Mouse (Mus musculus): ENCODE measurements at regions not wholly inside any gene's neighbourhood (a gene's known extent, or its start where the extent isn't known, plus 50 kb on each side); places are given as distances from the start of the nearest gene placed in this dataset.

GRCm38 (mm10) chr6:22423070-22423980 is 67.3 kb upstream of the Fam3c start:
- Histone ChIP-seq H3K27ac (no peak overlapping the region), H3K4me2 (ENCODE audit: low read depth, low read length) (no peak overlapping the region), H3K9me3 (ENCODE audit: low read length) (no peaks in the 10 kb centered on the region), H3K9ac (replicated peaks; ENCODE audit: low read length) (no peak overlapping the region), H3K4me1 (ENCODE audit: insufficient read depth, low read length) (no peaks in the 10 kb centered on the region), H3K4me3 (ENCODE audit: low read length) (no peak overlapping the region), H3K36me3 (ENCODE audit: insufficient read depth, low read length) (no peaks in the 10 kb centered on the region), H3K27me3 (ENCODE audit: insufficient read depth, low read length) (no peaks in the 10 kb centered on the region)
- no peak for ATAC-seq
- no peak for DNase-seq (ENCODE audit: low spot score)
- TF ChIP-seq CTCF (IDR thresholded peaks at IDR 0.05; ENCODE audit: low read depth): no peak
- 86% methylated on average over 9 of the region's 9 CpGs for WGBS

- H3K27me3 ChIP-seq (ENCODE audit: insufficient read depth, low read length): no peaks in the 10 kb centered on the region
- no peak overlapping the region for H3K4me2 ChIP-seq (ENCODE audit: low read depth, low read length)
- WGBS: 86% methylated on average over 2 of the region's 2 CpGs
- no peak overlapping the region for H3K9ac ChIP-seq (replicated peaks; ENCODE audit: low read length)
- H3K9me3 ChIP-seq (ENCODE audit: low read length): no peaks in the 10 kb centered on the region
- no peak for TF ChIP-seq CTCF (IDR thresholded peaks at IDR 0.05; ENCODE audit: low read depth)
- DNase-seq (ENCODE audit: low spot score) (no peak), ATAC-seq (no peak)
- H3K4me3 ChIP-seq (ENCODE audit: low read length): no peak overlapping the region
- H3K4me1 ChIP-seq (ENCODE audit: insufficient read depth, low read length): no peaks in the 10 kb centered on the region
- no peak overlapping the region for H3K27ac ChIP-seq
- no peaks in the 10 kb centered on the region for H3K36me3 ChIP-seq (ENCODE audit: insufficient read depth, low read length)
Measured at GRCm38 (mm10) chr6:22421551-22421950, 65.5 kb upstream of the Fam3c start.

- H3K27me3 ChIP-seq (ENCODE audit: insufficient read depth, low read length): no peaks in the 10 kb centered on the region
- no peak for ATAC-seq
- no peak for TF ChIP-seq CTCF (IDR thresholded peaks at IDR 0.05; ENCODE audit: low read depth)
- no peak overlapping the region for H3K4me3 ChIP-seq (ENCODE audit: low read length)
- H3K36me3 ChIP-seq (ENCODE audit: insufficient read depth, low read length): no peaks in the 10 kb centered on the region
- no peak overlapping the region for H3K9ac ChIP-seq (replicated peaks; ENCODE audit: low read length)
- H3K4me2 ChIP-seq (ENCODE audit: low read depth, low read length): no peak overlapping the region
- WGBS: 78% methylated on average over 4 of the region's 4 CpGs
- DNase-seq (ENCODE audit: low spot score): no peak
- no peaks in the 10 kb centered on the region for H3K9me3 ChIP-seq (ENCODE audit: low read length)
- no peak overlapping the region for H3K27ac ChIP-seq
- H3K4me1 ChIP-seq (ENCODE audit: insufficient read depth, low read length): no peaks in the 10 kb centered on the region
Measured at GRCm38 (mm10) chr6:22418279-22418678, 62.2 kb upstream of the Fam3c start.

- Histone ChIP-seq H3K36me3 (ENCODE audit: insufficient read depth, low read length) (no peaks in the 10 kb centered on the region), H3K4me1 (ENCODE audit: insufficient read depth, low read length) (no peaks in the 10 kb centered on the region), H3K9me3 (ENCODE audit: low read length) (no peaks in the 10 kb centered on the region), H3K9ac (replicated peaks; ENCODE audit: low read length) (no peak overlapping the region), H3K27me3 (ENCODE audit: insufficient read depth, low read length) (no peaks in the 10 kb centered on the region), H3K27ac (no peak overlapping the region), H3K4me2 (ENCODE audit: low read depth, low read length) (no peak overlapping the region), H3K4me3 (ENCODE audit: low read length) (no peak overlapping the region)
- TF ChIP-seq CTCF (IDR thresholded peaks at IDR 0.05; ENCODE audit: low read depth): no peak
- 39% methylated on average over 2 of the region's 2 CpGs for WGBS
- DNase-seq (ENCODE audit: low spot score) (no peak), ATAC-seq (no peak)
Measured at GRCm38 (mm10) chr6:22417189-22417588, 61.1 kb upstream of the Fam3c start.

GRCm38 (mm10) chr6:22411796-22412195 is 55.8 kb upstream of the Fam3c start:
- Histone ChIP-seq H3K4me2 (ENCODE audit: low read depth, low read length) (no peak overlapping the region), H3K9me3 (ENCODE audit: low read length) (no peaks in the 10 kb centered on the region), H3K9ac (replicated peaks; ENCODE audit: low read length) (no peak overlapping the region), H3K4me3 (ENCODE audit: low read length) (no peak overlapping the region), H3K36me3 (ENCODE audit: insufficient read depth, low read length) (no peaks in the 10 kb centered on the region), H3K27ac (no peak overlapping the region), H3K27me3 (ENCODE audit: insufficient read depth, low read length) (no peaks in the 10 kb centered on the region), H3K4me1 (ENCODE audit: insufficient read depth, low read length) (no peaks in the 10 kb centered on the region)
- DNase-seq (ENCODE audit: low spot score): no peak
- no peak for TF ChIP-seq CTCF (IDR thresholded peaks at IDR 0.05; ENCODE audit: low read depth)
- WGBS: 82% methylated on average over 2 of the region's 2 CpGs
- no peak for ATAC-seq

- TF ChIP-seq CTCF (IDR thresholded peaks at IDR 0.05; ENCODE audit: low read depth): no peak
- H3K4me1 ChIP-seq (ENCODE audit: insufficient read depth, low read length): no peaks in the 10 kb centered on the region
- H3K4me3 ChIP-seq (ENCODE audit: low read length): no peak overlapping the region
- H3K36me3 ChIP-seq (ENCODE audit: insufficient read depth, low read length): no peaks in the 10 kb centered on the region
- 60% methylated on average over 7 of the region's 7 CpGs for WGBS
- DNase-seq (ENCODE audit: low spot score) (no peak), ATAC-seq (no peak)
- H3K9ac ChIP-seq (replicated peaks; ENCODE audit: low read length): no peak overlapping the region
- H3K27me3 ChIP-seq (ENCODE audit: insufficient read depth, low read length): no peaks in the 10 kb centered on the region
- no peak overlapping the region for H3K27ac ChIP-seq
- H3K9me3 ChIP-seq (ENCODE audit: low read length): no peaks in the 10 kb centered on the region
- H3K4me2 ChIP-seq (ENCODE audit: low read depth, low read length): no peak overlapping the region
Measured at GRCm38 (mm10) chr6:22408808-22409589, 53.0 kb upstream of the Fam3c start.

All from hindbrain, postnatal 0 days (tissue).